In the genomic region with DNA sequence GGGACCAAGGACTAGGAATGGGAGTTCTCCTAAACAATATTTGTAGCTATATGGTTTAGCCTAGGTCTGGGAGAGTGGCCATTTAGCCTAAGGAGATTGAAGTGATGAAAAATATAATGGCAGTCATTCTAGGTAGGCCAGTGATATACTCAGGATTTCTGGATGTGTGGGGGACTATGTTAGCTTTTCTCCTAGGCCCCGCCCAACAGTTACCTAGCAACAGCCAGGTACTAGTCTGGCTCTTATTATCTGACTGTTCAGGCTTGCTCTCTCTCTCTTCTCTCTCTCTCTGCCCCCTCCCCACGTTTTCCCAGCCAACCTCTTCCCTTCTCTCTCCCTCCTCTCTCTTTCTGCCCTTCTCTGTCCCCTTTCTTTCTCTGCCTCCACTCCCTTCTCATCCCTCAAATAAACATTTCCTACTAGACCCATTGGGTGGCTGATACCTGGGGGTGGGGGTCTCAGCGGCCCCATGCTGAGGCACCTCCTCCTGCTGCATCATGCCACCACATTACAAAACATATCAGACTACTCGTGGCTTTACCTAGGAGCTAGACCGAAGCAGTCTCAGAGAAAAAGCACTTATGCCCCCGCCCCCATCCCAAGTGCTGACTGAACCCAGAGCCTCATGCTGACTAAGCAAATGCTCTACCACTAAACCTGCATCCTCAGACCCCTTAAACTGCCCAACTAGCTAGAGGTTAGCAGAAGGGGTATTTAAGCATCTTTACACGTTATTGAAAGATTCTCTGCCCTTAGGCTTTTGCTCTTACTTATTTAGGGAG, we compare ENCODE assay signal across 17 mouse cellular contexts. TPM values are rescaled to one million over a fixed set of nuclear protein-coding genes. Genes with fewer than 3 reads are reported as not detected.
DNase-seq lines count a peak whose midpoint lies in the region; ATAC-seq and TF ChIP-seq lines count a peak whose summit lies in the region.
"Had no signal": no experiment of that assay in that cellular context is flagged by ENCODE, and none has a peak within 500 bp of the region (broad histone marks: within the 10 kb centered on the region; RNA-seq: fewer than 3 reads in every experiment).

No protein-coding gene starts in this region.

- dilution Hi-C loops in CH12.LX (cut with MboI; ENCODE audit: extremely low pct_ligation_motif_present, extremely low pct_unique_long_range_greater_than_20kb, low sequenced_read_pairs), result no loop called here

- no peaks in the 10 kb centered on the region for H3K9me3 ChIP-seq in CH12.LX (replicated peaks; ENCODE audit: low read length)
- no peaks in the 10 kb centered on the region for H3K9me3 ChIP-seq in forebrain, embryonic 13.5 days (replicated peaks)
- no peaks in the 10 kb centered on the region for H3K9me3 ChIP-seq in midbrain, embryonic 10.5 days (replicated peaks)
- no peaks in the 10 kb centered on the region for H3K9me3 ChIP-seq in intestine, postnatal 0 days (ENCODE audit: control insufficient read depth)
- H3K9me3 ChIP-seq: G1E; kidney, embryonic 15.5 days; stomach, embryonic 15.5 days had no signal

- H3K36me3 ChIP-seq in CH12.LX (replicated peaks in 1 of 2; ENCODE audit: control insufficient read depth in 1 of 2, insufficient read depth in 1 of 2, low read length in 1 of 2), result peaks cover 0 to 2% of the 10 kb centered on the region in 2 experiments
- H3K36me3 ChIP-seq in forebrain, embryonic 13.5 days (ENCODE audit: poor library complexity, severe bottlenecking), result 0 out of 2 replicates have a peak, but pooled peaks cover 2% of the 10 kb centered on the region
- peaks cover 13% of the 10 kb centered on the region for H3K36me3 ChIP-seq in midbrain, embryonic 10.5 days
- H3K36me3 ChIP-seq in intestine, postnatal 0 days (ENCODE audit: control insufficient read depth, insufficient read depth), result no peaks in the 10 kb centered on the region
- H3K36me3 ChIP-seq: stomach, embryonic 15.5 days had no signal

- no peak for TF ChIP-seq RAD21 in CH12.LX (IDR thresholded peaks at IDR 0.05; ENCODE audit: low read depth, low read length)

- peak; percentile 37 for ATAC-seq in forebrain, embryonic 13.5 days
- no peak for ATAC-seq in intestine, postnatal 0 days
- ATAC-seq: lung, postnatal 0 days had no signal

- peaks cover 31% of the 10 kb centered on the region for H3K79me2 ChIP-seq in CH12.LX (replicated peaks; ENCODE audit: control insufficient read depth, extremely low read depth, insufficient read depth, poor library complexity, severe bottlenecking)

- TF ChIP-seq EP300 in CH12.LX (IDR thresholded peaks at IDR 0.05; ENCODE audit: low read length), result no peak

- TF ChIP-seq POLR2A in CH12.LX (IDR thresholded peaks at IDR 0.05; ENCODE audit: low read depth, low read length), result no peak

- no peak overlapping the region for H3K4me3 ChIP-seq in CH12.LX (replicated peaks in 1 of 3; ENCODE audit: low read depth in 2 of 3, low read length in 2 of 3, poor library complexity in 1 of 3)
- H3K4me3 ChIP-seq in forebrain, embryonic 13.5 days, result no peak overlapping the region
- H3K4me3 ChIP-seq in midbrain, embryonic 10.5 days, result peak overlapping the region; percentile 38
- no peak overlapping the region for H3K4me3 ChIP-seq in intestine, postnatal 0 days (ENCODE audit: low read depth, low read length)
- H3K4me3 ChIP-seq: erythroblast, embryonic 14.5 days; kidney, embryonic 15.5 days; stomach, embryonic 15.5 days had no signal

- no peak overlapping the region for H3K9ac ChIP-seq in CH12.LX (ENCODE audit: insufficient read depth, low read depth)
- H3K9ac ChIP-seq in forebrain, embryonic 13.5 days, result no peak overlapping the region
- H3K9ac ChIP-seq in intestine, postnatal 0 days (ENCODE audit: low read depth, low read length), result no peak overlapping the region
- H3K9ac ChIP-seq: kidney, embryonic 15.5 days; stomach, embryonic 15.5 days had no signal

- H3K27me3 ChIP-seq in CH12.LX (replicated peaks), result no peaks in the 10 kb centered on the region
- H3K27me3 ChIP-seq in forebrain, embryonic 13.5 days, result no peaks in the 10 kb centered on the region
- H3K27me3 ChIP-seq in midbrain, embryonic 10.5 days (ENCODE audit: low read depth, poor library complexity, severe bottlenecking), result no peaks in the 10 kb centered on the region
- H3K27me3 ChIP-seq in intestine, postnatal 0 days (replicated peaks; ENCODE audit: control insufficient read depth, insufficient read depth, low read length), result no peaks in the 10 kb centered on the region
- H3K27me3 ChIP-seq: kidney, embryonic 15.5 days; stomach, embryonic 15.5 days had no signal

- DNase-seq in B cell, adult 2 months, result peak; percentile 24 to 34
- DNase-seq in CH12.LX (ENCODE audit: extremely low read depth), result no peak
- peak; percentile 41 for DNase-seq in midbrain, embryonic 10.5 days (ENCODE audit: low spot score)
- DNase-seq in thymus, postnatal 4 days, result no peak
- no peak for DNase-seq in spleen, postnatal 36 days (ENCODE audit: low spot score in 2 of 2)
- no peak for DNase-seq in frontal cortex, postnatal 25 days (ENCODE audit: low spot score in 2 of 2)
- DNase-seq: heart, postnatal 14 days; liver; right cerebral cortex, postnatal 14 days had no signal

- no peak for TF ChIP-seq CTCF in CH12.LX (conservative IDR thresholded peaks at IDR 0.05 in 1 of 2, IDR thresholded peaks at IDR 0.05 in 1 of 2; ENCODE audit: low read depth in 2 of 2, low read length in 2 of 2)
- no peak for TF ChIP-seq CTCF in intestine, postnatal 0 days (IDR thresholded peaks at IDR 0.05; ENCODE audit: low read depth)

- 20% methylated on average over 7 of the region's 7 CpGs for WGBS in forebrain, embryonic 13.5 days
- WGBS in midbrain, embryonic 10.5 days, result 16% methylated on average over 7 of the region's 7 CpGs
- WGBS in intestine, postnatal 0 days, result 41% methylated on average over 7 of the region's 7 CpGs

- H3K4me2 ChIP-seq in CH12.LX (ENCODE audit: insufficient read depth, low read depth, poor library complexity, severe bottlenecking), result no peak overlapping the region
- H3K4me2 ChIP-seq in forebrain, embryonic 13.5 days, result peak overlapping the region; percentile 41
- H3K4me2 ChIP-seq in intestine, postnatal 0 days (replicated peaks; ENCODE audit: low read depth), result no peak overlapping the region
- H3K4me2 ChIP-seq: kidney, embryonic 15.5 days; stomach, embryonic 15.5 days had no signal

- peaks cover 4 to 42% of the 10 kb centered on the region in 2 experiments; a peak in 3 of 4 replicates for H3K4me1 ChIP-seq in CH12.LX (ENCODE audit: control insufficient read depth in 1 of 2, insufficient read depth in 2 of 2)
- peaks cover 61% of the 10 kb centered on the region for H3K4me1 ChIP-seq in forebrain, embryonic 13.5 days
- H3K4me1 ChIP-seq in midbrain, embryonic 10.5 days, result peaks cover 65% of the 10 kb centered on the region
- 0 out of 2 replicates have a peak, but pooled peaks cover 3% of the 10 kb centered on the region for H3K4me1 ChIP-seq in intestine, postnatal 0 days (replicated peaks; ENCODE audit: control insufficient read depth, insufficient read depth, low read length)

- H3K27ac ChIP-seq in CH12.LX (ENCODE audit: insufficient read depth, low read depth), result no peak overlapping the region
- H3K27ac ChIP-seq in forebrain, embryonic 13.5 days, result peak overlapping the region; percentile 95
- H3K27ac ChIP-seq in midbrain, embryonic 10.5 days (replicated peaks), result peak overlapping the region; percentile 97
- H3K27ac ChIP-seq in intestine, postnatal 0 days (ENCODE audit: low read depth, low read length), result no peak overlapping the region
- H3K27ac ChIP-seq: kidney, embryonic 15.5 days; stomach, embryonic 15.5 days had no signal

- in situ Hi-C loops in CH12.LX (cut with MboI; ENCODE audit: low pct_ligation_motif_present, low pct_unique_long_range_greater_than_20kb, low sequenced_read_pairs), result no loop called here

TF ChIP-seq in CH12.LX, 34 proteins besides CTCF, POLR2A, EP300 and RAD21:
- TF ChIP-seq MAFK (IDR thresholded peaks at IDR 0.05; ENCODE audit: insufficient replicate concordance, low read length) (peak; percentile 44; the same call in 1 of the 2 replicates), TBP (conservative IDR thresholded peaks at IDR 0.05; ENCODE audit: low read depth, low read length) (no peak)
TF ChIP-seq in CH12.LX: peak in this region for 1.

RNA-seq across cellular contexts. Expression of a gene that starts 1.7 kb away (rescaled TPM):
- 17.7 and 18.9 TPM in 2 replicates for total RNA-seq in CH12.LX (2012; rRNA removed)
- total RNA-seq in CH12.LX (2014; rRNA removed), result 21.3 and 21.9 TPM in 2 replicates
- polyA plus RNA-seq in CH12.LX (2012; ENCODE audit: insufficient read length, low read depth), result 19.8 and 22.2 TPM in 2 replicates
- polyA plus RNA-seq in forebrain, embryonic 13.5 days (2015; fragmentation: Nextera tagmentation; extraction: Ambion mirVana), result 26.0 and 31.9 TPM in 2 replicates
- polyA plus RNA-seq in midbrain, embryonic 10.5 days (2016; fragmentation: Nextera tagmentation; extraction: Ambion mirVana), result 27.6 and 28.2 TPM in 2 replicates
- 5.6 and 5.8 TPM in 2 replicates for polyA plus RNA-seq in intestine, postnatal 0 days (2015; fragmentation: Nextera tagmentation; extraction: Ambion mirVana)

RNA-seq across cellular contexts. Expression of a gene that starts 19.2 kb away (rescaled TPM):
- 0.46 and 0.51 TPM in 2 replicates for total RNA-seq in CH12.LX (2012; rRNA removed)
- 0.38 and 0.41 TPM in 2 replicates for total RNA-seq in CH12.LX (2014; rRNA removed)
- 0.44 and 0.65 TPM in 2 replicates for polyA plus RNA-seq in CH12.LX (2012; ENCODE audit: insufficient read length, low read depth)
- polyA plus RNA-seq in forebrain, embryonic 13.5 days (2015; fragmentation: Nextera tagmentation; extraction: Ambion mirVana), result 59.3 and 63.3 TPM in 2 replicates
- polyA plus RNA-seq in midbrain, embryonic 10.5 days (2016; fragmentation: Nextera tagmentation; extraction: Ambion mirVana), result 82.4 and 92.7 TPM in 2 replicates
- 2.5 and 2.9 TPM in 2 replicates for polyA plus RNA-seq in intestine, postnatal 0 days (2015; fragmentation: Nextera tagmentation; extraction: Ambion mirVana)
- polyA plus RNA-seq: G1E had no signal

RNA-seq across cellular contexts. Expression of a gene that starts 53.7 kb away (rescaled TPM):
- total RNA-seq in CH12.LX (2012; rRNA removed) (17.3 and 29.8 TPM in 2 replicates), CH12.LX (2014; rRNA removed) (15.2 and 18.3 TPM in 2 replicates)
- 13.0 and 17.4 TPM in 2 replicates for polyA plus RNA-seq in CH12.LX (2012; ENCODE audit: insufficient read length, low read depth)
- polyA plus RNA-seq in forebrain, embryonic 13.5 days (2015; fragmentation: Nextera tagmentation; extraction: Ambion mirVana), result 26.7 and 28.2 TPM in 2 replicates
- 22.6 and 27.2 TPM in 2 replicates for polyA plus RNA-seq in midbrain, embryonic 10.5 days (2016; fragmentation: Nextera tagmentation; extraction: Ambion mirVana)
- polyA plus RNA-seq in intestine, postnatal 0 days (2015; fragmentation: Nextera tagmentation; extraction: Ambion mirVana), result 189 and 247 TPM in 2 replicates
- total RNA-seq: monocyte, adult 5-6 weeks had no signal
- polyA plus RNA-seq: erythroblast, embryonic 14.5 days; G1E had no signal

Comparison
In these comparisons a context has a peak if more than half of its experiments do, and no peak if none do; other contexts are left out.
1. DNase-seq: peak in B cell, adult 2 months (2 of 2) and midbrain, embryonic 10.5 days (single experiment); none in CH12.LX (single experiment), thymus, postnatal 4 days (single experiment), spleen, postnatal 36 days (0 of 2) and frontal cortex, postnatal 25 days (0 of 2).
2. H3K27ac ChIP-seq: peak in forebrain, embryonic 13.5 days (single experiment) and midbrain, embryonic 10.5 days (single experiment); none in CH12.LX (single experiment) and intestine, postnatal 0 days (single experiment).
3. RNA of a gene that starts 19.2 kb away (polyA plus RNA-seq): 82.4 to 92.7 TPM in midbrain, embryonic 10.5 days and 59.3 to 63.3 TPM in forebrain, embryonic 13.5 days; 2.5 to 2.9 TPM in intestine, postnatal 0 days and 0.44 to 0.65 TPM in CH12.LX; every median in the first group is over 10 times any median in the second.